Mouse (Mus musculus): ENCODE data around the gene Ctcfl. TPM values are rescaled to one million over a fixed set of nuclear protein-coding genes. Genes with fewer than 3 reads are reported as not detected.

The Ctcfl gene
- polyA plus RNA-seq, 1 experiment, result not detected

DNA sequence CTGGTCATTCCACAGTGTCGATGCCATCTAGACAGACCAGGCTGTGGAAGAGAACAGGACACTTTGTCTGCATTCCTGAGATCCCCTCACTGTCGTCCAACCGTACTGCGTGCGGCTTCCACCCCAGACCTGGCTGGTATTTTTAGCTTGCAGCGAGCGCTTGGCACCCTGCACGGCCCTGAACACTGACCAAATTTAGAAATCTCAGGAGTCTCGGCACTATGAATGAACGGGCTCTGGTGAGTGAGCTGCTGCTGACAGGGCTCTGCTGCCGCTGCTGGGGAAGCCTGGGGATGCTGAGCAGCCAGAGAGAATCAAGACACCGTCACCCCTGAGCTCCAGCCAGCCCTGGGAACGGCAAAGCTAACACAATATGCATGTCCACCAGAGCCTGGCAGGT lies 31.9 kb downstream of the Ctcfl start:
- 61% methylated on average over 13 of the region's 13 CpGs for WGBS
- DNase-seq (ENCODE audit: low read depth, low spot score), result no peak

GRCm38 (mm10) chr2:173085763-173086162 lies 33.6 kb downstream of the Ctcfl start:
- 68% methylated on average over 9 of the region's 9 CpGs for WGBS
- DNase-seq (ENCODE audit: low read depth, low spot score), result no peak

DNA sequence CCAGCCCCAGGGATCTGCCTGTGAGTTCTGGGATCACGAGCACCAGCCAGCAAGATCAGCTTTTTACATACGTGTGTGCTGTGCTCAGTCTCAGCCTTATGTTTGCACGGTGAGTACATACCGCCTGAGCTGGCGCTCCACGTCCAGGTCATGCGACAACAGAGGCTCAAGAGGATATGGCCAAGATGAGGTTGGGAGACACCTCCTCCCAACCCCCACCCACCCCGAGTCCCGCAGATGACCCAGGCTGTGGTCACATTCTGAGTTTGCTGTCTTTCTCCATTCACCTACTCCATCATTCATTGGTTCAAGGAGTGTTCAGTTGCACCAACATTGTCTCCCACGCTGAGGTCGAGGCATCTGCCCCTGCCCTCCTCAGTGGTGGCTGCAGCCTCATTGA lies 34.5 kb downstream of the Ctcfl start:
- 94% methylated on average over 11 of the region's 11 CpGs for WGBS
- DNase-seq (ENCODE audit: low read depth, low spot score), result no peak

GRCm38 (mm10) chr2:173083712-173084475 lies 35.4 kb downstream of the Ctcfl start:
- DNase-seq (ENCODE audit: low read depth, low spot score), result no peak
- 8% methylated on average over 13 of the region's 13 CpGs for WGBS

DNA sequence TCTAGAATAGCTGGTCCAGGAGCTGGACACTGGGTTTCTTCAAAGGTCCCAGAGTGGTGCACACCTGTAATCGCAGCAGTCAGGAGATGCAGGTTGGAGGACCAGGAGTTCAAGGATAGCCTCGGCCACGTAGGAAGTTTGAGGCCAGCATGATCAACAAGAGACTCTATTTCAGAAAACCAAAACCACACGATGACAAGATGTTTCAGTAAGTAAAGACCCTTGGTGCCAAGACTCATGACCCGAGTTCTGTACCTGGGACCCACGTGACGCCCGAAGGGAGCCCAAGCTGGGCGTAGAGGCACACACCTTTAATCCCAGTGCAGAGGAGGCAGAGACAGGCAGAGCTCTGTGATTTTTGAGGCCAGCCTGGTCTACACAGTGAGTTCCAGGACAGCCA lies 36.2 kb downstream of the Ctcfl start:
- WGBS, result 65% methylated on average over 9 of the region's 9 CpGs
- no peak for DNase-seq (ENCODE audit: low read depth, low spot score)

DNA sequence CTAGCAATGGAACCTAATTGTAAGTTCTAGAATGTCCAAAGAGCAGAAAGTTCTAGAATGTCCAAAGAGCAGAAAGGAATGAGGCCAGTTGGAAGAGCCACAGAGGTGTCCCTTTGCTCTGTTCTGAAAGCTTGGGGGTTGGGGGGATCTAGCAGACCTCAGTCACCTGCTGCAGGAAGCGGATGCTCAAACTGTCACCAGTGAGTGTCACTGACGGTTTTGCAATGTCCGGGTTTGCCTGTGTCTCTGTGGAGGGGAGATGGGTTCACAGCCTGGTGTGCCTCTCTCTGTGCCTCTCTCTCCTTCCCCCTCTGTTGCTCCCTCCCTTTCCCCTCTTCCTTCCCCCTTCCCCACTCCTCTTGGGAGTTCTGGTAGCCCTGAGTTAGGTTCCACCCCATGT lies 36.6 kb downstream of the Ctcfl start:
- DNase-seq (ENCODE audit: low read depth, low spot score), result no peak
- WGBS, result 83% methylated on average over 3 of the region's 3 CpGs

DNA sequence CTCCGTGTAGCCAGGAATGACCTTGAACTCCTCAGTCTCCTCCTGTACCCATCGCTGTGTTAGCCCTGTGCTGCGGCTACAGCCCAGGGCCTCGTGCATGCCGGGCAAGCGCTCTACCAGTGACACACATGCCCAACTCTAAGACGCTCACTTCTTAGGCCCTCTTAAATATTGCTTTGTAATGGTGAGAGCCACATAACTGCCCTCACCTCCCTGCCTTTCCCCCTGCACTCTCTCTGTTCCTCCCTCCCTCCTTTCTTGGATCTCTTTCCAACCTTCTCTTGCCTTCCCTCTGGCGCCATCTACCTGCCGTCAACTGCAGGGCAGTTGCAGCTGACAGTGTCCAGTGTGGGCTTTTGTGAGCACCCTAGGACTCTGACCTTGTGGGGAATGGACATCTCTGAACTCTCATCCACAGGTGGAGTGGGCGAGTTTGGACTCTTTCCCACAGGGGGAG lies 38.5 kb downstream of the Ctcfl start:
- 29% methylated on average over 10 of the region's 10 CpGs for WGBS
- DNase-seq (ENCODE audit: low read depth, low spot score), result peak; percentile 37

- 58% methylated on average over 10 of the region's 10 CpGs for WGBS
Measured at GRCm38 (mm10) chr2:173079766-173080549, 39.4 kb downstream of the Ctcfl start.

DNA sequence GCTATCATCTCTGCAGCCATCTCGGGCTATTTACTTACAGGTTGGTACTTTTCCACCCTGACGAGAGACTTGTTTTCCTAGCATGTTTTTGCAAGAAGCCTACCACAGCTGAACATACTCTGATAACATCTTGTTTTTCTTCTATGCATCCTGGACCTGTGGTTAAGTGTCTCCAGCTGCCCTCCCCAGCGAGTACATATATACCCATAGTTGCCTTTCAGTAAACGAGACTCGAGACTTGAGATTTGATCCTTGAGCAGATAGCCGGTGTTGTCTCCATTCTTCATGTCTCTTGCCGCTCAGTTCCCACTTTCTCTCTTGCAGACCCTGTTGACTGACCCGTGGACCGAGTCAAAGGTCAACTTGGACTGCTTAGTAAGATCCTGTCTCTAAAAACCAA lies 42.4 kb downstream of the Ctcfl start:
- 65% methylated on average over 9 of the region's 9 CpGs for WGBS
- no peak for DNase-seq (ENCODE audit: low read depth, low spot score)

More at GRCm38 (mm10) chr2:173079766-173080549, 39.4 kb downstream of the Ctcfl start:
- no peak for DNase-seq (ENCODE audit: low read depth, low spot score)

- no peak for DNase-seq (ENCODE audit: low read depth, low spot score)
- WGBS, result 32% methylated on average over 5 of the region's 5 CpGs
Measured at GRCm38 (mm10) chr2:173073666-173074065, 45.7 kb downstream of the Ctcfl start.

DNA sequence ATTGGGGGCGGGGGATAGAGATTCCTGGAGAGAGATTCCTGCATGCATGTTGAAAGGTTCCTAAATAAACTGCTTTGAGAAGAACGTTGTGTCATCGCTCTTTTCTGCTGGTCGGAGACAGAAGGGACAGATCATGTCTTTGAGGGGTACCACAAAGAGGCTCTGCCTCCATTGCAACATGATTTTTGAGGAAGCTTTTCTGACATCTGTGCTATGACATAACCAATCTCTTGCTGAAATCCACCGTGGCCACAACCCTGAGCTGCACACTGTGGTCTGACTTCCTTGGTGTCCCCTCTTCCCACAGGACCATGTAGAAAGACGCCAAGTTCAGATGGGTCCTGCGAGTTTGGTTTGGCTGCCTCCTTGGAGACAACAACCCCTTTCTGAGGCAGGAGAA lies 46.4 kb downstream of the Ctcfl start:
- DNase-seq (ENCODE audit: low read depth, low spot score), result no peak
- WGBS, result 85% methylated on average over 7 of the region's 7 CpGs

DNA sequence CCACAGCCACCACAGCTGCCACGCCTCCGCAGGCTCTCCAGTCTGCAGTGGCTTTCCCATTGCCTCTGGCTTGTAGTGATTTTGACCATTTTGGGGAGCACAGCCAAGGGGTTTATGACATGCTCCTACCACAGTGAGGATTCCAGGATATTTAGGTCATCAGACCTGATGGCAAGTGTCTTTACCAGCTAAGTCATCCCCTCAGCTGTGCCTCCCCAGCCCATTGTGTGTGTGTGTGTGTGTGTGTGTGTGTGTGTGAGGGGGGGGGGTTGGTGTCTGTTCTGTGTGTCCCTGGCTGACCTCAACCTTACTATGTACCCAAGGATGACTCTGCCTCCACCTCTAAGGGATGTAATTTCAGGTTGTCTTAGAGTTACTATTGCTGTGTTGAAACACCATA lies 54.5 kb downstream of the Ctcfl start:
- 94% methylated on average over 2 of the region's 2 CpGs for WGBS
- DNase-seq (ENCODE audit: low read depth, low spot score), result no peak

DNA sequence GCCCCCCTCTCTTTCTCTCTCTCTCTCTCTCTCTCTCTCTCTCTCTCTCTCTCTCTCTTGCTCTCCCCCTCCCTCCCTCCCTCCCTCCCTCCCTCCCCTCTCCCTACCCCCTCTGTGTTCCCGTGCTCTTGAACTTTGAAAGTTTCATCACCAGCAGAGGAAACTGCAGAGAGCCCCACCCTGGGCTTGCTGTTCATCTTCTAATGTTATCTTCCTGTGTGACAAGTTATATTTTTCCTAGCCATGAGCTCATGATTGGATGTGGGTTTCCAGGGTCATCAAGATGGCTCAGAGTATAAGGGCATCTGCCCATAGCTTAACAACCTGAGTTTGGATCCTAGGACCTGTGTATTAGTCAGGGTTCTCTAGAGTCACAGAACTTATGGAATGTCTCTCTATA lies 56.1 kb downstream of the Ctcfl start:
- WGBS, result 9% methylated on average over 1 of the region's 1 CpGs
- no peak for DNase-seq (ENCODE audit: low read depth, low spot score)

DNA sequence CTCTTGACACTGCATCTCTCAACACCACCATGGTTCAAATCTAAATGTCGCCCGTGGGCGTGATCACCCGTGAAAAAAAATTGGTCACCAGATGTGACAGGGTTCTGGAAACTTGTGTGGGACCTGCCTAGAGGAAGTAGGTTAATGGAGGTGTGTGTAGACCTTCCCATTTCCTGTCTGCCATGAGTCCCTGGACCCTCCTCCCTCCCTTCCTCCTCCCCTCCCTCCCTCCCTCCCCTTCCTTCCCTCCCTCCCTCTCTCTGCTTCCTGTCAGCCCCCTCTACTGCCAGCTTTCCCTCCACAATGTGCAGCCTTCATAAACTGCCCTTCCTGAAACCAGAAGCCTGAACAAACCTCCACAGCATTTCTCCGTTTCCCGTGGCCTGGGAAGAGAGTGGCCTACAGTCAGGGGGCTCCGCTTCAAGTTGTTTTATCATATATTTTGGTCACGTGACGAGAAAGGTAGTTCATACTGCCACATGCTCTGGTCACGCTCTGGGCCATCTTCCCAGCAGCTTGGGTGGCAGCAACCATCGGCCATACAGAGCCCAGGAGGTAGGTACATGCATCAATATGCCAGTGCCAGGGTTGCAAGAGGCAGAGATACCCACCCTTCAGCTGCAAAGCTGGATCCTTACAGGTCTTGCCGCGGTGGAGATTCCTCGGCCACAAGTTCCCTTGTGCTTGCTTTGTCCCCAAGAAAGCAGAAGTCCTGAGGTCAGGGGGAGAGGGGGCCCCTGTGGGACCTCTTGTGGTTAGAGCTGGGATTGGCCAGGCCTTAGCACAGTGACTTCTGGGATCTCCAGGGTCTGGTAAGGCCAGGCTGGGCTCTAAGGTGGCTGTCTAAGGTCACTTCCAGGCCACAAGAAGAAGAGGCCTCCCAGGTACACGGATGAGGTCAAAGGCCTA lies 57.6 kb downstream of the Ctcfl start:
- no peak for DNase-seq (ENCODE audit: low read depth, low spot score)
- WGBS, result 72% methylated on average over 15 of the region's 15 CpGs

DNA sequence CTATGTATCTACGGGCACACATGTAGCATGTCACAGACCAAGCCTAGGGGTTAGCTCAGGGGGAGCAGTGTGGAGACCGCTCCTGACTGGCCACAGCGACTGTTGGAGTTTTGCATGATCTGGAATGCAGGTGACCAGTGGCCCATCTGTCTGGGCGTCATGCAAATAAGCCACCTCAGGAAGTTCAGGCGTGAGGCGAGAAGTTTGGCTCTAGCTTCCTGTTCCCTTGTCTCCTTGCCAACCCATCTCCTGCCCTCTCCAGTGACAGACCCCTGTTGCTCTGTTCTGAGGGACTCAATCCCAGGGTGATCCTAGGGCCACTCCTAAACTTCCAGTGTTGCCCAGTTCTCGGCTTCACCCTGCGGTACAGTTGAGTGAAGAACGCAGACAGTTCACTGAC lies 58.9 kb downstream of the Ctcfl start:
- no peak for DNase-seq (ENCODE audit: low read depth, low spot score)
- 75% methylated on average over 9 of the region's 9 CpGs for WGBS

DNA sequence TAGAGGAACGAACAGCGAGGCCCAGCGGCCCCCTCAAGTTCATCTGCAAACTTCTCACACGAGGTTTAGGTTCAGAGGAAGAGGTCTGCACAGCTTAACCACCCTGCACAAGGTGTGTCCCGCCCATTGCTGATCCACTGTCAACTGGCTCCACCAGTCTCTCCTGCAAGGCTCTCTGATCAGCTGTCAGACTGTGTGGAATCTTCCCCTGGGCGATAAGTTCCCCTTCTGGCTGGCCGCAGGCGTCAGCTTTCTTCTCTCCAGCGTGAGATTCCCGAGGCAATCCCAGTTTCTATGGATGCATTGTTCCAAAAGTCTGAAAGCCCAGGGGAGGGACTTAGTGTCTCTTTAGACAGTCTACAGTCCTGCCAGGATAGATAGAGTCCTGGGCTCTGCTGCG lies 61.1 kb downstream of the Ctcfl start:
- 50% methylated on average over 11 of the region's 11 CpGs for WGBS
- no peak for DNase-seq (ENCODE audit: low read depth, low spot score)

- DNase-seq (ENCODE audit: low read depth, low spot score), result no peak
- 35% methylated on average over 10 of the region's 10 CpGs for WGBS
Measured at GRCm38 (mm10) chr2:173057623-173058022, 61.7 kb downstream of the Ctcfl start.

GRCm38 (mm10) chr2:173056882-173057315 lies 62.4 kb downstream of the Ctcfl start:
- DNase-seq (ENCODE audit: low read depth, low spot score), result peak; percentile 22
- WGBS, result 28% methylated on average over 11 of the region's 11 CpGs

- DNase-seq (ENCODE audit: low read depth, low spot score), result no peak
- 37% methylated on average over 10 of the region's 10 CpGs for WGBS
Measured at GRCm38 (mm10) chr2:173056303-173056881, 62.9 kb downstream of the Ctcfl start.

GRCm38 (mm10) chr2:173053846-173054245 lies 65.5 kb downstream of the Ctcfl start:
- no peak for DNase-seq (ENCODE audit: low read depth, low spot score)

More at GRCm38 (mm10) chr2:173053846-173054245, 65.5 kb downstream of the Ctcfl start:
- 78% methylated on average over 6 of the region's 6 CpGs for WGBS
